Mouse (Mus musculus): Measurements from ENCODE around the gene Sec1.

Gene Sec1

DNA sequence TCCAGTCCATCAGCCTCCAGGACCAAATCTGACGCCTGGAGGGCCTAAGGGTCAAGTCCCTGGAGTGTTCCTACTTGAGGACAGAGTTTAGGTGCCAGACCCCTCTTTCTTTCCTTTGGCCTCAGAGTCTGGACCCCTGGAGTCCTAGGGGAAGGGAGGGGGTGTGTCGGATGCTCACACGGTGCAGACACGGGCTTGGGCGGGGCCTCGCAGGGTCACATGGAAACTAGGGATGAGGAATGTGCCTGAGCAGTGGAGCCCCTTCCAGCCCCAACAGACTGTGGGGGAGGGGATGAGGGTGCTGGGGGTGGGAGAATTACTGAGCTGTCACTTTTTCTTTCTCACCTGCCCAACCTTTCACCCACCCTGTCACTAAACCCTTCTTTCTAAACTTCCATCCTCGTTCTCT is 11.7 kb upstream of the Sec1 start:
- DNase-seq (ENCODE audit: extremely low read depth, insufficient read length, low spot score) = peak; percentile 64

DNA sequence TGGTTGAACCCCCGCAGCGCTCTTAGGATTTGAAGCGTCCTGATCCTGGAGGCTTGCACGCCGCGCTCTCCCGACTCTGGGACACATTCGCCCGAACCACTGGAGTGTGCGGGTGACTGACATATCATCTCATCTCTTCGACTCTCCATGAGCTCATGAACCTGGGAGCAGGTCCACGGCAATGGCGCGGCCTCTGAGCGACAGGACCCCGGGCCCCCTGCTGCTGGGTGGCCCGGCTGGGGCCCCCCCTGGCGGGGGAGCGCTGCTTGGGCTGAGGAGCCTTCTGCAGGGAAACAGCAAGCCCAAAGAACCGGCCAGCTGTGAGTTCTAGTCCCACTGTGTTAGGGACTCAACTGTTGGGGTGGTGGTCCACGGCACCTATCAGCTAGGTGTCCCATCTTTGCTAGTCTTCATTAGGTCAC is 11.3 kb upstream of the Sec1 start:
- DNase-seq (ENCODE audit: extremely low read depth, insufficient read length, low spot score) = no peak

DNA sequence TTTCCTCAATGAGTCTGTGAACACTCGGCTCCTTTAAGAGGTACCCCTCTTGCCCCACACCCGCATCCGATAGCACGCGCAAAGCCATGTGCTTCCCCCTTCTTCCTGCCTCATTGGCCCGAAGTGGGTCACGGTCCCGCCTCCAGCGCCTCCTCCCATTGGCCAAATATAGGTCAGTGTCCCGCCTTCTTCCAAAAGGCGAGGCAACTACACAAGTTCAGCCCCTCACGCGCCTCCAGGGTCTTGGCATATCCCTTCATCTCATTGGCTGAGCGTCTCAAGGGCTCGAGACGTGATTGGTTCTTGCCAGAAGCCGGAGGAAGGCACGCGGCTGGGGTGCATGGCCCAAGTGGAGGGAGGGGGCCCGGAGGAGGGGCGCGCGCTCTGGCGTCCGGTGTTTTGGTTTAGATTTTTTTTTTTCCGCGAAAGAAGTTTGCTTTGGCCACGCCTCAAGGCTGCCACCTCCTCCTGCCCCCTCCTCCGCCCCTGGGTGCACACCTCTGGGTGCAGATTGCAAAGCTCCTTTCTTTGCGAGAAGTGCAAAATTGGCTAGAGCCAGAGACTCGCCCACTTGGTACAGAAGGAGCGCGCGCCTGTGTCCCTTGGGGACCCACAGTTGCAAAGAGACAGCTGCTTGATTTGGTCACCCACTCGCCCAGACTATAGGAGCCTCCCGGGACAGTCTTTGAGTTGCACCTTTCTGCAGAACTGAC is 10.7 kb upstream of the Sec1 start, which contains the start of gene Dbp:
Dbp (plus strand) TSS at position 359 of the 713 bp plus-strand sequence.
- DNase-seq (ENCODE audit: extremely low read depth, insufficient read length, low spot score) = peak; percentile 97

DNA sequence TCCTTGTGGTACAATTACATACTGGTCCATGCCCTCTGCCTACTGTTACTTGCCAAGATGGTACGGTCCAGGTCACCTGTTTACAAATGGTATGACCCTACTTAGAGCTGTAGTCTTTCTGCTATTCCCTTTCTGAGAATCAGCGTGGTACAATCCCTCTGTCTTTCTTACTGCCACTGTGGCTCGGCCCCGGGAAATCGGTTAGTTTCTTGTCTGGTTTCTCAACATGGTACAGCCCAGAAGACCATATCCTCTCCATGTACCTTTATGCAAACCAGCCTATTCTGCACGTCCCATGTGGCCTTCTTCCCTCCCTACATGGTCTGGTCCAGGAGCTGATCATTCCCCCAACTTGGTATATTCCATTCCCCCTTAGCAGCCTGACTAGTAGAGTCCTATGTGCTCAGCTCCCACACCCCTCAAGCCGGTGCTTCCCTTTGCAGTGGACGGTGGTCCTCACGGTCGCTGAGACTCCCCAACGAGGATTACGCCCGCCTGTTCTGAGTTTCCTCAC is 9.9 kb upstream of the Sec1 start:
- DNase-seq (ENCODE audit: extremely low read depth, insufficient read length, low spot score) = peak; percentile 70

DNA sequence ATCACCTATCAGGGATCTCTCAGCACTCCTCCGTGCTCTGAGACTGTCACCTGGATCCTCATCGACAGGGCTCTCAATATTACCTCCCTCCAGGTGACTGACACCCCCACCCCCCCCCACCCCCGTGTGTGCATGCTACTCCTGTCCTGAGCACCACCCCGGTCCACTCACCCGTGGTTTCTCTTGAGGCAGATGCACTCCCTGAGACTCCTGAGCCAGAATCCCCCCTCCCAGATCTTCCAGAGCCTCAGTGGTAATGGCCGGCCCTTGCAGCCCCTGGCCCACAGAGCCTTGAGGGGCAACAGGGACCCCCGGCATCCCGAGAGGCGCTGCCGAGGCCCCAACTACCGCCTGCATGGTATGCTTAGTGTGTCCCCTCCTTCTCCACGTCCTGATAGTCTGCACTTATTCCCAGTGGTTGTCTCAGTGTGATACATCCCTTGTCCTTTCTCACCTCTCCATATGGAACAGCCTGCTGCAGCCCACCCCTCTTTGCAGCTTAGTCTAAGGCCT is 9.4 kb upstream of the Sec1 start:
- DNase-seq (ENCODE audit: extremely low read depth, insufficient read length, low spot score) = no peak

DNA sequence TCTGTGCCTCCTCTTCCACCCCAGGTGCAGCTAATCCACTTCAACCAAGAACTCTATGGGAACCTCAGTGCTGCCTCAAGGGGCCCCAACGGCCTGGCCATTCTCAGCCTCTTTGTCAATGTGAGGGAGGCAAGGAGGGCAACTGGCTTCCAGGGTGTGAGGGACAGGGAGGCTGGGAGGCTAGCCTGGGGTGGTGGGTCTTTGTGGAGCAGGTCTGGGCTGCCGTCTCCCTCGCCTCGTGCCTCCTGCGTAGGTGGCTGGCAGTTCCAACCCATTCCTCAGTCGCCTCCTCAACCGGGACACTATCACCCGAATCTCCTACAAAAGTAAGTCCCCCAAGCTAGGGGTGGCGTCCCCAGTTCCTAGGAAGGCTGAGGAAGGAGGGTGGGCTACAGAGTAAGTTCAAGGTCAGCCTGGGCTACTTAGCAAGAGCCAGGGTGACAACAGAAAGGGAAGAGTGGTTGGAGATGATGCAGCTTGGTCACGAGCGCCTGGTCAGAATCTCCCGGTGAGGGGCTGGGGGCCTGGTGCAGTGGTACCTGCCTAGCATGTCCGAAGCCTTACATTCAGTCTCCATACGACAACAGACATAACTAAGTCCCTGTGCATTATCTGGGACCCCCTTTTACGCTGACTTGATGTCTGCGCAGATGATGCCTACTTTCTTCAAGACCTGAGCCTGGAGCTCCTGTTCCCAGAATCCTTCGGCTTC is 8.8 kb upstream of the Sec1 start:
- no peak for DNase-seq (ENCODE audit: extremely low read depth, insufficient read length, low spot score)

DNA sequence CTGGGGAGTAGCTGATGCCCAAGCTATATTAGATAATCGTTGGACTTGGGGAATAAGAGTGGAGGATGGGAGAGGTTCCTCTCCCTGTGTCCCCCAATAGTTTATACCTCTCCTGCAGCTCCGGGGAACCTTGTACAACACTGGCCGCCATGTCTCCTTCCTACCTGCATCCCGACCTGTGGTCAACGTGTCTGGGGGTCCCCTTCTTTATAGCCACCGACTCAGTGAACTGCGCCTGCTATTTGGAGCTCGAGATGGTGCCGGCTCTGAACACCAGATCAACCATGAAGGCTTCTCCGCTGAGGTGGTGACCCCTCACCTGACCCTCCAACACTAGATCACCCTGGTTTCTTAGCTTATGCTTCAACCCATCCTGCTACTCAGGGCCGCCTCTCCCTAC is 8.1 kb upstream of the Sec1 start:
- DNase-seq (ENCODE audit: extremely low read depth, insufficient read length, low spot score) = no peak

DNA sequence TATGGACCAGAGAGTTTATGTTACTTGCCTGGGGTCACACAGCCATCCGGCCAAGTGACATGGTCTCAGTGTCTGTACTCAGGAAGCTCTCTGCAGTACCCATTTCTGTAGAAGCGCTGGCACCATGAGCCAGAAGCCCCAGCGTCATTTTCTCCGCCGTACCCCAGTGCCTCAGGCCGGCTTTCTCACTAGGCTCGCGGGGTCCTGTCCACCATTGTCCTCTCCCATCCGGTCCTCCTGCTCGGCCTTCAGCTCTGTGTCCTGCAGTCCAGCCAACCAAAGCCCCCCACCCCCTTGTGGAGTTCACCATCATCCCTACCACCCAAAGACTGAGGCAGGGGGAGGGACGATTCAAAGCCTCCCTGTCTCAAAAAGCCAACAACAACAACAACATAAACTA is 7.4 kb upstream of the Sec1 start:
- DNase-seq (ENCODE audit: extremely low read depth, insufficient read length, low spot score) = no peak

DNA sequence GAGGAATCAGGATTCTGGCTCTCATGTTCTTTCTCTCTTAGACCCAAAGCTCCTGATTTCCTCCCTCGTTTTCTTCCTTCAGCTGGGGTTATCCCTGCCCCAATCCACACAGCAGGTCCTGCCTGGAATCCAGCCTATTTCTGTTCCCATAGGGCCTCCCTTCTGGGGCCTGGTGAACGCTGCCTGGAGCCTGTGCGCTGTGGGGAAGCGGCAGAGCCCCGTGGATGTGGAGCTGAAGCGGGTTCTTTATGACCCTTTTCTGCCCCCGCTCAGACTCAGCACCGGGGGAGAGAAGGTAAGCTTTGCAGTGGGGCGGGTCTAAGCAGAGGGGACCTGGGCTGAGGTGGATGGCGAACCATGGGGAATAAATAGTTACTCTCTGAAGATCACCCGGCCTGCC is 6.9 kb upstream of the Sec1 start:
- DNase-seq (ENCODE audit: extremely low read depth, insufficient read length, low spot score) = peak; percentile 71

DNA sequence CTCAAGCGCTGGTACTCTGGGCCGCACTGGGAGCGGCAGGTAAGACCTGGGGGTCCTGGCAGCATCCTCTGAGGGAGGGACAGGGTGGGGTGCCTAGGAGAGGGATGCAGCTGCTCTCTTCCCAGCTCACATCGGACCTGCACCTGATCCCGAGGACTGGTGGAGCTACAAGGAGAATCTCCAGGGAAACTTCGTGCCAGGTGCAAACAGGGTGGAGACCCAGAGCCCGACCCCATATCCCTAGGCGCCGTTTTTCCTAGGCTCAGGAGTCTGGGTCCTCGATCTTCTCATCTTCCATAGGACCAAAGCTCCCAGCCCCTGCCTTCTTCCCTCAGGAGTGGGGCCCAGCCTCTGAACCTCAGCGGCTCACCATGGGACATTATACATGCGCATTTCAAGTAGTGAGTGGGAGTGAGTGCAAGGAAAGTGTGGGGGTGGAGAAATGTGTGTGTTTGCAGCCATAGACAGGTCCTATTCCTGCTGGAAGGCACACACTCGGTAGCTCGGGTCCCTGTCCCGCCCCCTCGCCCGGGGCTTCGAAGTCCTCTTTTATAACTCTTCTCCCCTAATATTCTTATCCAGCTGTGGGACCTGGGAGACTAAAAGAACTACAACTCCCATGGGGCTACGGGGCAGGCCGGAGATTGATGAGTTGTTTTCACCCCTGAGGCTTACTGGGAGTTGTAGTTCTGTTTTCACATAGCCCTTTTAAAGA is 6.3 kb upstream of the Sec1 start:
- peak; percentile 64 for DNase-seq (ENCODE audit: extremely low read depth, insufficient read length, low spot score)

DNA sequence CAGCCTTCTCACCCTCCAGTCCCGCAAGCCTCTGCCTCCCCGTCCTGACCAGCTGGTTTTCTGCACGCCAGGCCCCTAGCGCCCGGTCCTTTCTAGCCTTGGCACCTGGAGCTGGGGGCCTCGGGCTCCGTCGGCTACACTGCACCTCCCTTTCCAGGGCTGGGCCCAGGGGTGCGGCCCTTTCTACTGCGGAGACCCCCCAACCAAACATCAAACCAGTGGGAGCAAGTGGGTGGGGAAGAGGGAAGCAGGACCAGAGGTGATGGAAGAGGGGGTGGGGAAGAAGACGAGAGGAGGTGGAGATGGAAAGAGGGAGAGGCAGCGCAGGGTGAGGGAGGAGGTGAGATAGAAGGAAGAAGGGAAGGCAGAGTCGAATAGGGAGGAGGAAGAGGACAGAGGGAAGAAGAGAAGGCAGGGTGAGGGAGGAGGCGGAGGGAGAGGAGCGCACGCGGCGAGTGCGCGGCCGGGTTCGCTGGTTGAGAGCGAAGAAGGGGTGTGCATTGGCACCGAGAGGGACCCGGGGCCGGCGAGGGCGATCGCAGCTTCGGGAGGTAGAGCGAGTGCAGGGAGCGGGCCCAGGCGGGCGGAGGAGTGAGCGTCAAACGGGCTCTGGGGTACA is 5.4 kb upstream of the Sec1 start, which contains the start of gene Car11:
Car11 (plus strand) TSS at position 321 of the 619 bp plus-strand sequence.
- no peak for DNase-seq (ENCODE audit: extremely low read depth, insufficient read length, low spot score)

DNA sequence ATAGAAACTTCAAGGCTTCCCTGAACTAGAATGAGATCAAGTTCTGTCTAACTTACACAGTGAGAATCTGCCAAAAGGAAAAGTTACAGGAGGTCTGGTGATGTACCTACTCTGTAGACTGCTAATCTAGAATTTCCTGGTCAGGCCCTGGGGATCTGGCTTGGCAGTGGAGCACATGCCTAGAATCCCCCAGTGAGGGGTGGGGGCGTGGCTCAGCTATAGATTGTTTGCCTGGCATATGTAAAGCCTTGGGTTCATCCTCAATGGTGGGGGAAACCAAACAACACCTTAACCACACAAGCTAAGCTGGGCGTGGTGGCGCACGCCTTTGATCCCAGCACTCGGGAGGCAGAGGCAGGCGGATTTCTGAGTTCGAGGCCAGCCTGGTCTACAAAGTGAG is 3.7 kb upstream of the Sec1 start:
- no peak for DNase-seq (ENCODE audit: extremely low read depth, insufficient read length, low spot score)

DNA sequence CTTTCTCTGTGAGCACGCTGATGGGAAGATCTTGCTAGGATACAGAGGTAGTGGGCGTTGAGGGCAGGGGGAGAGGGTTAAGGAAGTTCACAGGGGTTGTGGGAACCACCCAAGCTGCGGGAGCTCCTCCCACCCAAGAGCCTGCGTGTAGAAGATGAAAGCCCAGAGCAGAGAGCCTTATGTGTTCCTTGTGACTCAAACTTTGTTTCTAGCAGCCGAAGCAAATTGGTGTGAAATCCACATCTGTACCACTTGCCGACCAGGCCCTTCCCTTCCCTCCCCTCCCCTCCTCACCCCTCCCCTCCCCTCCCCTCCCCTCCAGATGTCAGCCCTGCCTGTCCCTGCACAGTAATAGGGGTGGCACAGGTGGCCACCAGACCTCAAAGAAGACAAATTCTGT is 896 bp upstream of the Sec1 start:
- DNase-seq (ENCODE audit: extremely low read depth, insufficient read length, low spot score) = no peak

DNA sequence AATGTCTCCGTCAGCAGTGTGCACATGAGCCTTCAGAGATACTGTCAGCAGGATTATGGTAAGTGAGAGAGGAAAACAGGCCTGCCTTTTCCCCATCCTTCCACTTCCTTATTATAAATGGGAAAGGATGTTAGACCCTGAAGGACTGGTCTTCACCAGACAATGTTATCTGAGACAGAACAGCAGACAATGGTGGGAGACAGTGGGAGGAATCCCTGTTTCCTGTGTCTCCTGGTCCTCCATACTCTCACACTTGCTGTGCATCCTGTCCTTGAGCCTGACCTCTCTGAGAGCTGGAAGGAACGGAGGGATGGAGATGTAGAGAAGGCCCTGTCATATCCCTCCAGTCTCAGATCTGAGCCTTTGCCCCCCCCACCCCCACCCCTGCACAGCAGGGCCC is 1.8 kb downstream of the Sec1 start:
- DNase-seq (ENCODE audit: extremely low read depth, insufficient read length, low spot score) = no peak

DNA sequence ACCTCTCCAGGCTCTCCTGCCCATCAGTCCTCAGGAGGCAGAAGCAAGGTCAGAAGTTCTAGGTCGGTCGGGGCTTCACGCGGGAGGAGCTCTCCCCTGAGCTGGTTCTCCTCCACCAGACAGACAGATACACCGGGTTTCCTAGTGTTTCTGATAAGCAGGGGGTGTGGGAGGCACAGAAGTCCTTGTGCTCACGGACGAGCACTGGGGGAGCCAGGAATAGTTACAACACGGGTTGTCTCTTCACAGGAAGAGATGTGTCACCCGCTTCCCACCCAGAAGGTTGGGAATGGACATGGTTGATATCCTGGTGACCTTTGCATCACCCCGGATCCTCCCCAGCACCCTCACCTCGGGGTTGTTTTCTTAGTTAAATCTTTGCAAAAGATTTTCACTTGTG is 4.4 kb downstream of the Sec1 start:
- no peak for DNase-seq (ENCODE audit: extremely low read depth, insufficient read length, low spot score)

DNA sequence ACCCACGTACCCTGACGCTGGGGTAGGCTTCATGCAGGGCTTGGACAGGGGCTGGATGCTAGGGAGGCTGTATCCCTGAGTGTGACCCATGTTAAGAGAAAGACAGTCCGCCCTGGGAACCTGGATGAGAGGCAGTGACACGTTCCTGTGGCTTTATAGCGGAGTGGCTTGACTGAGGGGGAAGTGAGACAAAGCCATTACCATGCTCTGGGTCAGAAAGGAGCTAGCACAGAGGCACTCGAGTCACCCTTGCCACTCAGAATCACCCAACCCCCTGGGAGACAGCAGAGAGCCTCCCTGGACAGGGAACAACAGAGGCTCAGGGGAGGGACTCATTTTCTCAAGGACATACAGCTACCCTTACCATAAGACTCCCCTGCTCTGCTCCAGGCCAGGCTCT is 5.1 kb downstream of the Sec1 start:
- DNase-seq (ENCODE audit: extremely low read depth, insufficient read length, low spot score) = no peak

DNA sequence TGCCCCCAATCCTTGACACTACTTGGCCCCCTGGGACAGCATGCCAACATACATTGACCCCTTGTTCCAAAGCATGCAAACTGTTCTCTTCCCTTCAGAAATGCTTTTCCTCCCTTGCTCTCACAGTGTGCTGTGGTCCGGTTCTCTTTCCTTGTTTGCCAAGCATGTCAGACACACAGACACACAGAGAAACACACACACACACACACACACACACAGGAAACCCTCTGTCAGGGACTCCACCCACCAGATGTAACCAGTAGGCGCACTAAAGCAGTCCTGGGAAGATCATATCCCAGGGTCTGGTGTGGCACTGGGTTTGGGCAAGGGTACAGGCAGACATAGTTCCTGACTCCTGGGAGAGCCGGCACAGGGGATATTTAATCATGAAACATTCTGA is 7.4 kb downstream of the Sec1 start:
- no peak for DNase-seq (ENCODE audit: extremely low read depth, insufficient read length, low spot score)

DNA sequence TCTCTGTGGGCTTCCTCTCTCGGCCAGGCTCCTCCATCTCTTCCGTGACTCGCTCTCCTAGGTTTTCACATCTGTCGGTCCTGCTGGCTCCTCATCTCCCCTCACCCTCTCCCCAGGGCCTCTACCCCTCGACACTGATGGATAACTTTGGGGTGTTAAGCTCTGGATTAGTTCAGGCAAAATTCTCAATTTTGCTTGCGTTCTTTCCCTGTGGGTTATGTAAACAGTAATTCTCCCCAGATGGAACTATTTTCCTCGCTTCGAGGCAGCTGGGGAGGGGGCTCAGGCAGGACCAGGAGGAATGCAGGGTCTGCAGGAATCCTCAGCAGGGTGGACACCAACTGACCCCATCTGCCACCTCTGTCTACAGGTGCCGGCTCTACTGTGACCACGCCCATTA is 8.4 kb downstream of the Sec1 start:
- no peak for DNase-seq (ENCODE audit: extremely low read depth, insufficient read length, low spot score)

DNA sequence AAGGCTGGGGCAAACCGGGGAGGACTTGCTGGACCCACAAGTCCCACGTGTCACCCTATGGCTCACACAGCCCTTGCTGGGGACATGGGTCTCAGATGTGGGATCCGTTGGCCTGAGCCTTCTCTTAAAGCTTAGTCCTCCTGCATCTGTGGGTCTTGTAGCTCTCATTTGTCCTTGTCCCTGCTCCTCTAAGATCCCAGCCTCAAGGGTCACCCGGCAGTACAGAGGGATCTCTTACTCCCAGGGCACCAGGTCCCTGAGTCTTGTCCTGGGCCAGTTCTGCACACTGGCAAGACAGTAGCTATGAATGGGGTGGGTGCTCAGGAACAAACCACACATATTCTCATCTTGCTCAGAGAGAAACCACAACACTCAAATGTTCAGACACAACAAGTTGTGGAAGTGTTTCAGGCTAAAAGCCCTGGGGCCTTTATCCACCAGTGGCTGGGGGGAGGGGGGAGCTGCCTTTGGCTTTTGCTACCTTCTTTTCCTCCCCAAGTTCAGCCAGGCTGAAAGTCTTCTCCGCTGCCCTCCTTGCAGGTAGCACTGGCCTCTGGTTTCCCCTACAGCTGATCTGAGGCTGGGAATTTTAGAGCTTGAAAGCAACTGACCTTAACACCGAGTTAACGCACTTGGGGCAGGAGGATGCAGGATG is 10.7 kb downstream of the Sec1 start, which contains the start of gene Ntn5:
Ntn5 (plus strand) TSS at position 627 of the 655 bp plus-strand sequence.
- DNase-seq (ENCODE audit: extremely low read depth, insufficient read length, low spot score) = no peak
